Mouse (Mus musculus) hindbrain, embryonic 12.5 days (tissue): Measurements from ENCODE around the gene Tshz2. TPM values are rescaled to one million over a fixed set of nuclear protein-coding genes. Genes with fewer than 3 reads are reported as not detected.
A peak's percentile ranks its signal among the peaks of the same experiment; 100 is the strongest.
"Not testable (repeated sequence)": the region's sequence is repeated elsewhere in the genome, so short reads cannot be mapped to it uniquely, and the experiment has no call there.

ENCODE experiments used
- ATAC-seq: fragments of 200-750 bp; cut with Nextera tagmentation; 2 replicates; pipeline ENCODE4 v1.8.0; 2017; ENCODE audit warnings: moderate TSS enrichment; ENCODE audit not compliant: low FRiP score
- H3K27ac ChIP-seq: fragments of 300-500 bp; sonication (generic); 2 replicates; pipeline ENCODE4 v1.5.1; 2016; ENCODE audit warnings: mild to moderate bottlenecking
- H3K27me3 ChIP-seq: fragments of 300-500 bp; sonication (generic); 2 replicates; pipeline ENCODE4 v1.6.1; 2016; ENCODE audit warnings: mild to moderate bottlenecking
- H3K36me3 ChIP-seq: fragments of 300-500 bp; sonication (generic); 2 replicates; pipeline ENCODE4 v1.6.1; 2016; ENCODE audit warnings: mild to moderate bottlenecking
- H3K4me1 ChIP-seq: fragments of 300-500 bp; sonication (generic); 2 replicates; pipeline ENCODE4 v1.6.1; 2016
- H3K4me2 ChIP-seq: fragments of 300-500 bp; sonication (generic); replicated peaks from 2 replicates; pipeline ENCODE4 v1.6.1; 2016; ENCODE audit warnings: mild to moderate bottlenecking
- H3K4me3 ChIP-seq: fragments of 300-500 bp; sonication (generic); 2 replicates; pipeline ENCODE4 v1.5.1; 2016; ENCODE audit warnings: mild to moderate bottlenecking
- H3K9ac ChIP-seq: fragments of 300-500 bp; sonication (generic); 2 replicates; pipeline ENCODE4 v1.6.1; 2016; ENCODE audit warnings: mild to moderate bottlenecking, moderate library complexity
- H3K9me3 ChIP-seq: fragments of 300-500 bp; sonication (generic); replicated peaks from 2 replicates; pipeline ENCODE4 v1.6.1; 2016; ENCODE audit warnings: mild to moderate bottlenecking
- WGBS: fragments of 180-500 bp; shearing (Covaris S2); methylation state at CpG from one replicate; pipeline ENCODE4 v1.1.7; 2016; 5-methylcytosine and 5-hydroxymethylcytosine counted together
- polyA plus RNA-seq: library from polyadenylated mRNA; unstranded; fragments of >200 nt; fragmentation: Nextera tagmentation; extraction: Ambion mirVana; gene quantifications from 2 replicates; pipeline ENCODE4 v1.2.1, GENCODE M21; 2016

The Tshz2 gene
- polyA plus RNA-seq, 1 experiment from 2014 or later: 19.3 TPM

DNA sequence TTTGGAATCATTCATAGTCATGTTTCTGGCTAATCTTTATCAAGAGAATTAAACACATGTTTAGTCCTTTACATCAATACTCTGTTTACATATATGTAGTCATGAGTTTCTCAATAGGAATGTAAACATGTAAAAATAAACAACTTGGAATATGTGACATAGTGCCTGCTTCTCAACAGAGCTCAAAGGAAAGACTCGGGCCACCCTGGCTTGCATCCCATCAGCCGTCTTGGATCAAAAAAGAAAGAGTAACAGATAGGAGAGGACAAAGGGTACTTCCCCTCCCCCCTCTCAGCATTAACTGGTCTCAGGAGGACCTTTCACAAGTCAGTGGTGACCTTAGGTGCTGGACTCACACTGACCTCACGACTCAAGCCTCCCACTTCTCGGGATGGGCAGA lies 142.3 kb downstream of the Tshz2 start:
- no peak for ATAC-seq

DNA sequence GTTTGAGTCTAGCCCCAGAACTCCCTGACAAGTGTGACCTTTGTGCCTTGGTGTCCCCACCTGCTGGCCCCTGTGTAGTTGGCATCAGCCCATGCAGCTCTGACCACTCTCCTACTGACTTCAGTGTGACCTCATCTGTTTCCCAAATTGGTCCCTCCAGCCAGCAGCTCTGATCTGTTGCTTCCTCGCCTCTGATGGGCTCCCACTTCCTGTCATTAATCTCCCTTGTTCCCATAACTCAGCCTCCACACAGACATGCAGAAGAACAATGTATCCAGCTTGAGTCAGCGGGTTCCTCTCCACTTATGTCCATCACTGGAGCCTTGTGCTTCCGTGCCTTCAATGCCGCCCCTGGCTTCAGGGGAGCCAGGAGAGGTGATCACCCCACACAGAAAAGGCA lies 144.4 kb downstream of the Tshz2 start:
- Histone ChIP-seq H3K27me3 (no peaks in the 10 kb centered on the region), H3K4me3 (no peak overlapping the region), H3K4me1 (no peaks in the 10 kb centered on the region; the same call in 1 of the 2 replicates), H3K36me3 (no peaks in the 10 kb centered on the region), H3K9me3 (no peaks in the 10 kb centered on the region), H3K4me2 (no peak overlapping the region), H3K27ac (no peak overlapping the region), H3K9ac (no peak overlapping the region)
- 45% methylated on average over 4 of the region's 4 CpGs for WGBS
- no peak for ATAC-seq

More for the DNA sequence above, 142.3 kb downstream of the Tshz2 start:
- no peak overlapping the region for H3K4me2 ChIP-seq
- H3K36me3 ChIP-seq: no peaks in the 10 kb centered on the region
- H3K4me3 ChIP-seq: no peak overlapping the region
- 39% methylated on average over 4 of the region's 4 CpGs for WGBS
- H3K27ac ChIP-seq: no peak overlapping the region
- no peaks in the 10 kb centered on the region; the same call in 1 of the 2 replicates for H3K4me1 ChIP-seq
- no peaks in the 10 kb centered on the region for H3K27me3 ChIP-seq
- no peaks in the 10 kb centered on the region for H3K9me3 ChIP-seq
- H3K9ac ChIP-seq: no peak overlapping the region

DNA sequence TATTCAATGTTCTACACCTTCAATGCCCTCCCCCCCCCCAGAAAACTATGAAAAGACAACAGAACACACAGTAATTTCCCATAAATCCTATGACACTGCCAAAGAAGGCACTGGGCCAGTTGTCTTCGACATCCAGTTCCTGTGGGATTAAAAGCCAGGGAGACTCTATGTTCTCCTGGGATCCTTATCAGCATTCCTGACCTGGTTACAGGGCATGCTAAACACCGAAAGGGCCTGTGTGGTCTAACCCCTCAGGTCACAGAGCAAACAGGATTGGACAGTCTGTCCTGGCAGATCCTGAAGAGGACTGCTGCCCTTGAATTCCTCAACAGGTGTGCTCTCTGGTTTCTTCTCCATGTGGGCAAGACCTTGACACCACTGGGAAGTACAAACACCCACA lies 145.0 kb downstream of the Tshz2 start:
- no peak overlapping the region for H3K4me3 ChIP-seq
- WGBS: 69% methylated on average over 2 of the region's 2 CpGs
- H3K27ac ChIP-seq: no peak overlapping the region
- no peaks in the 10 kb centered on the region for H3K27me3 ChIP-seq
- H3K9ac ChIP-seq: no peak overlapping the region
- no peak for ATAC-seq
- no peak overlapping the region for H3K4me2 ChIP-seq
- no peaks in the 10 kb centered on the region; the same call in 1 of the 2 replicates for H3K4me1 ChIP-seq
- H3K36me3 ChIP-seq: no peaks in the 10 kb centered on the region
- H3K9me3 ChIP-seq: no peaks in the 10 kb centered on the region

GRCm38 (mm10) chr2:169778740-169779345 lies 146.0 kb downstream of the Tshz2 start:
- Histone ChIP-seq H3K27ac (no peak overlapping the region), H3K4me2 (no peak overlapping the region), H3K9me3 (no peaks in the 10 kb centered on the region), H3K36me3 (no peaks in the 10 kb centered on the region), H3K27me3 (no peaks in the 10 kb centered on the region), H3K9ac (no peak overlapping the region), H3K4me1 (no peaks in the 10 kb centered on the region; the same call in 1 of the 2 replicates), H3K4me3 (no peak overlapping the region)
- 94% methylated on average over 6 of the region's 6 CpGs for WGBS
- no peak for ATAC-seq

DNA sequence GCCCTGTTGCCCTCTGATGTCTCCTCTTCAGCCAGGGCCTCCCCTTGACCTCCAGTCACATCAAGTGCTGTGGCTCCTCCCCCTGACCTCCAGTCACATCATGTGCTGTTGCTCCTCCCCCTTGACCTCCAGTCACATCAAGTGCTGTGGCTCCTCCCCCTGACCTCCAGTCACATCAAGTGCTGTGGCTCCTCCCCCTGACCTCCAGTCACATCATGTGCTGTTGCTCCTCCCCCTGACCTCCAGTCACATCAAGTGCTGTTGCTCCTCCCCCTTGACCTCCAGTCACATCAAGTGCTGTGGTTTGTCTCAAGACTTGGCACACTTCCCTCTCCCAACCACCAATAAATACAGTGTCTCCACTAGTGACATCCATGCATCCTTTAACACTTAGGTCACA lies 148.9 kb downstream of the Tshz2 start:
- ATAC-seq, H3K9ac ChIP-seq, H3K27me3 ChIP-seq, H3K27ac ChIP-seq, H3K36me3 ChIP-seq, H3K9me3 ChIP-seq, H3K4me1 ChIP-seq, H3K4me2 ChIP-seq, H3K4me3 ChIP-seq: not testable (repeated sequence)

DNA sequence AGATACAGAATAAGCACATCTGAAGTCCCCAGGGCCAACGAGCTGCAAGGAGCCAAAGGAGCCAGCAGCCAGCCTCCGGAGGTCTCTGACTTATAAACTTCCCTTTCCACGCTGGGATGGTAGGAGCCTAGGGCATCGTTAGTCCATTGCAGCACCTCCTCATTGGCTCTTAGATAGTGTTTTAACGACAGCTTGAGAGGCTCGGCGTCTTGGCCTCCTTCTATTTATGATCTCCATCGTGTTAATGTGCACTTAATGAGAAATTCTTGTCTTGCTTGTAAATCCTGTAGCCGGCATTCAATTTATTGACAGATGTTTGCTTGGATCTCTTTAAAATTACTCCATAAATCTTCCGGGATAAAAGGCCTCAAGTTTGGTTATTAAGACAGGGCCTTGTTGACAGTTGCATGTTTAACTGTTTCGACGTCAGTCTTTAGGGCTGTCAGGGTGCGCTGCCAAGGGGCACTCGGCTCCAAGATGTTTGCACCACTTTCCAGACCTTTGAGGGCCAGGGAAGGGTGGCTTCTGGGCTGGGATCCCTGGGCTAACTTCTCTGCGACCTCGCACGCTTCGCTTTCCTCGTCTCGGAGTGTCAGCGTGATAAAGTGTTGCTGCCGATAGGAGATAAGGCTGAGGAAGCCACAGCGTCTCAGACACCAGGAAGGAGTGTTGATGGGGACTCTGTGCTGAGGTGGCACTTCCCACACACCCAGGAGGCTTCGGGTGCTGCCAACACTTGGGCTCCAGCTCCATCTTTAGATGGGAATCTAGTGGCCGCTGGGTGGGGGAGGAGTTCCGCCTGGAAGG lies 150.3 kb downstream of the Tshz2 start:
- Histone ChIP-seq H3K9ac (no peak overlapping the region), H3K4me3 (no peak overlapping the region), H3K9me3 (no peaks in the 10 kb centered on the region), H3K27me3 (no peaks in the 10 kb centered on the region), H3K4me2 (no peak overlapping the region), H3K4me1 (peaks cover 8% of the 10 kb centered on the region), H3K36me3 (no peaks in the 10 kb centered on the region), H3K27ac (no peak overlapping the region)
- ATAC-seq: no peak
- 85% methylated on average over 26 of the region's 26 CpGs for WGBS

DNA sequence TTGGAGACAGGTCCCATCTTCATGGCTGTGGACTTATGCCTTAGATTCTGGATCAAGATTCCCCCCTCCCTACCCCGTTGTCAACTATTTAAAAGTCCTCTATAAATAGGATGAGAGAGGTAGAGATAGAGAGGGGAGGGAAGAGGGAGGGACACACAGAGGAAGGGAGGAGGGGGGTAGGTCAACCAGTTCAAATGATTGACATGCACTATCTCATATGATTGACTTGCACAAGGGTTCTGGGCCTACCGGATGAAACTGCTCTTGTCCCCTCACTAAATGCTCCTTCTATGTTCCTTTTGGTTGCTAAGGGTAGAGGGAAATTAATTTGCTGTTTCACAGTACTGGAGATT lies 150.8 kb downstream of the Tshz2 start:
- no peak overlapping the region for H3K27ac ChIP-seq
- peaks cover 8% of the 10 kb centered on the region for H3K4me1 ChIP-seq
- no peaks in the 10 kb centered on the region for H3K36me3 ChIP-seq
- H3K4me2 ChIP-seq: no peak overlapping the region
- WGBS: 96% methylated on average over 2 of the region's 2 CpGs
- ATAC-seq: no peak
- H3K9ac ChIP-seq: no peak overlapping the region
- no peaks in the 10 kb centered on the region for H3K9me3 ChIP-seq
- H3K4me3 ChIP-seq: no peak overlapping the region
- no peaks in the 10 kb centered on the region for H3K27me3 ChIP-seq

DNA sequence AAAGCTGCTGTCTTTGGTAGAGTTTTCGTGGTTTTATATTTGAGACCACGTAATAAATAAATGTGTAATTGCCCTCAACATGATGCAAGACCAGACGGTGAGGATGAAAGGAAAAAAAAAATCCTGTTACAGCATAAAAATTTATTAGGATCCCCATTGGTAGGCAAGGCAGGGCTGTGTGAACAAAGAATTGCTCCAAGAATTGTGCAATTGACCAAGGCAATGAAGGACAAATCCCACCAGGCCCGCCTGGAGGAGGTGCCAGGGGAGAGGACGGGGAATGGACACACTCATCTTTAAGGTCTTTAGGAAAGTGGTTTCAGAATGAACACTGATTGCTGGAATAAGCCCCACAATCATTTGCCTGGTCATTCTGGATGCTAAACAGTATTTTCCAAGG lies 154.6 kb downstream of the Tshz2 start:
- no peaks in the 10 kb centered on the region for H3K36me3 ChIP-seq
- no peak overlapping the region for H3K4me2 ChIP-seq
- H3K9me3 ChIP-seq: no peaks in the 10 kb centered on the region
- peak overlapping the region; percentile 12; the same call in 1 of the 2 replicates for H3K27ac ChIP-seq
- WGBS: 70% methylated on average over 5 of the region's 5 CpGs
- no peak overlapping the region for H3K9ac ChIP-seq
- ATAC-seq: no peak
- H3K4me3 ChIP-seq: no peak overlapping the region
- peaks cover 30% of the 10 kb centered on the region for H3K4me1 ChIP-seq
- no peaks in the 10 kb centered on the region for H3K27me3 ChIP-seq

DNA sequence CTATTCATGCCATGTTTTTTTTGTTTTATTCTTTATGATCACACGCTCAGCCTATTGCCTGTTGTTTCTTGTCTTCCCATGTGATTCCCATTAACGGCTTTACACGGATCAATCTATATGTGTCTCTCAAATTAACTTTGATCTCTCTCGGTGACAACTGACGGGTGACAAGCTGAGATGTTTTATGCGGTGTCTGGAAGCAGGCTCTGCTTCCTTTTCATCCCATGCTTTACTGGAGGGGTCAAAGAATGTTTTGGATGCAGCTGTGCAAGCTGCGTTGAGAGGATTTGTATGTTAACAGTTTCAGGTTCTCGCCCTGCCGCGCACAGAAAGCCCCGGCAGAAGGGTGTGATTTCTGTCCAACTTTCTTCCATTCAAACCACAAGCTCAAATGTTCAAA lies 155.1 kb downstream of the Tshz2 start:
- Histone ChIP-seq H3K27ac (no peak overlapping the region), H3K4me2 (no peak overlapping the region), H3K4me3 (no peak overlapping the region), H3K9me3 (no peaks in the 10 kb centered on the region), H3K36me3 (no peaks in the 10 kb centered on the region), H3K9ac (no peak overlapping the region), H3K27me3 (no peaks in the 10 kb centered on the region), H3K4me1 (peaks cover 35% of the 10 kb centered on the region)
- 54% methylated on average over 11 of the region's 11 CpGs for WGBS
- ATAC-seq: no peak

DNA sequence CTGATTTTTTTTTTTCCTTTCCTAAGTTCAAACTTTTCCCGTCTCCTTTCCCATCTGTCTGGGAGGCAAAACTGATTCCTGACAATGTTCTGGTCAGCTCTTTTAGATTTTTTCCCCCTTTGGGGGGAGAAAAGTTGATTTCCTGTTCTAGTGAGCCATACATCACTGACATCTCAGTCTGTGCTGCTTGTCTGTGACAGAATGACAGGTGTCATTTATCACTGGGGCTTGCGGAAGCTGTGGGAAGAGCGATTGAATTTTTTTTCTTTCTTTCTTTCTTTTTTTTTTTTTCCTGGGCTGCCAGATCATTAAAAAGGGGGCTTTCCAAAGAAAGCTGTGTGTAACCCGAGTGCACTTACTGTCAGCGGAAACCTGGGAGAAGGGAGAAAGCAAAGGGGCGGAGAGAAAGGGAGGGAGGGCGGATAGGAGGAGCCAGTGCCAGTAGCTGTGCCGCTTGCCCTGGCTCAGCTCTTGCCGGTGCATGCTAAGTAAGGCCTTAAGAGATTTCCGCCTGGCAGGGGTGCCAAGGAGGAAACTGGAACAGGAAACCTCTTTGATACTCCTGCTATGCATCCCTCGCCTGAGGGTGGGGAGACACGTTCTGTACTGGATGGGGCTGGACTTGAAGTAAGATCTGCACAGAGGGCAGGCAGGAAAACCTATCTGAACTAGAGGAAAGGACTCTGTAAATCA lies 157.8 kb downstream of the Tshz2 start:
- 1% methylated on average over 12 of the region's 12 CpGs for WGBS
- Histone ChIP-seq H3K9me3 (no peaks in the 10 kb centered on the region), H3K27ac (peak overlapping the region; percentile 70), H3K4me2 (peak overlapping the region; percentile 50), H3K36me3 (no peaks in the 10 kb centered on the region), H3K4me3 (0 out of 2 replicates have a peak overlapping the region, but pooled peaks have one; percentile 13), H3K9ac (peak overlapping the region; percentile 47), H3K27me3 (no peaks in the 10 kb centered on the region), H3K4me1 (peaks cover 42% of the 10 kb centered on the region)
- peak; percentile 58; the same call in 1 of the 2 replicates for ATAC-seq

DNA sequence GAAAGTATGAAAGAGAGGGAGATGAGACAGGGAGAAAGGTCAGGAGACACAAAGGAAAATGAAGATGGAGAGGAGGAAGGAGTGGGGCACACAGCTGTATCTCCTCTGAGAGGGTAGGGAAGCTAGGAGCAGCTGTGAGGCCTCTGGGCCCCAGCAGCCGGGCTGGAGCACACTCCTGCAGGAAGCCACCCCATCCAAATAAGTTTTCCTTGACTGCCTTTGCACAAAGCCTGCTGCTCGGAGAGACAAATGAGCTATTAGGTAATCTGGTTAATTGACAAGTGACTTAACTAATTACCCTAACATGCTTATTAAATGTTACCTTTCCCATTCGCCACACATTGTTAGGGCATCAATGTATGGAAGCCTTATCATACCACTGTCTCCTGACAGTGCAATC lies 159.9 kb downstream of the Tshz2 start:
- Histone ChIP-seq H3K27ac (peak overlapping the region; percentile 46), H3K4me3 (no peak overlapping the region), H3K9ac (no peak overlapping the region), H3K36me3 (no peaks in the 10 kb centered on the region), H3K4me1 (peaks cover 36% of the 10 kb centered on the region), H3K4me2 (no peak overlapping the region), H3K27me3 (no peaks in the 10 kb centered on the region), H3K9me3 (no peaks in the 10 kb centered on the region)
- 22% methylated on average over 3 of the region's 3 CpGs for WGBS
- ATAC-seq: peak; percentile 63; the same call in 1 of the 2 replicates

DNA sequence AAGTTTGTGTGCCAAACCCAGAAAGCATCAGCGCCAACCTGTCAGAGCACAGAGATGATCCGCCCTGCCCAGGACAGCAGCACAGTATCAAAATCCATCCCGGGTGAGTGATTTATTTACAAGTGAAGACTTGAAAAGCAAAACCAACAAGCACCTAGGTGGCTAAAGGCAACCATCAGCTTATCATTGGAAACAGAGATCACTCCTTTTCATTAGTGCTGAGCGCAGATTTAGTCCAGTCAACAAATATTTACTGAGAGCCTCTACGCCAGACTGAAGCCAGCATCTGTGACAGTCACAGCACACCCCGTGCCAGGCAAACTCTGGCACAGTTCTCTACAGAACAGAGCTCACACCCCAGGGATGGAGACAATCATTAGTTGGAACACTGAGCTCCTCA lies 169.4 kb downstream of the Tshz2 start:
- Histone ChIP-seq H3K9ac (no peak overlapping the region), H3K4me1 (0 out of 2 replicates have a peak, but pooled peaks cover 3% of the 10 kb centered on the region), H3K36me3 (no peaks in the 10 kb centered on the region), H3K27ac (no peak overlapping the region), H3K9me3 (no peaks in the 10 kb centered on the region), H3K4me2 (no peak overlapping the region), H3K4me3 (no peak overlapping the region), H3K27me3 (no peaks in the 10 kb centered on the region)
- no peak for ATAC-seq
- WGBS: 91% methylated on average over 6 of the region's 6 CpGs
